Mouse (Mus musculus): Measurements from ENCODE around the gene Lxn. TPM values are rescaled to one million over a fixed set of nuclear protein-coding genes. Genes with fewer than 3 reads are reported as not detected.
A peak's percentile ranks its signal among the peaks of the same experiment; 100 is the strongest.

Lxn gene
- polyA plus RNA-seq, 1 experiment from 2014 or later: 68.8 TPM

DNA sequence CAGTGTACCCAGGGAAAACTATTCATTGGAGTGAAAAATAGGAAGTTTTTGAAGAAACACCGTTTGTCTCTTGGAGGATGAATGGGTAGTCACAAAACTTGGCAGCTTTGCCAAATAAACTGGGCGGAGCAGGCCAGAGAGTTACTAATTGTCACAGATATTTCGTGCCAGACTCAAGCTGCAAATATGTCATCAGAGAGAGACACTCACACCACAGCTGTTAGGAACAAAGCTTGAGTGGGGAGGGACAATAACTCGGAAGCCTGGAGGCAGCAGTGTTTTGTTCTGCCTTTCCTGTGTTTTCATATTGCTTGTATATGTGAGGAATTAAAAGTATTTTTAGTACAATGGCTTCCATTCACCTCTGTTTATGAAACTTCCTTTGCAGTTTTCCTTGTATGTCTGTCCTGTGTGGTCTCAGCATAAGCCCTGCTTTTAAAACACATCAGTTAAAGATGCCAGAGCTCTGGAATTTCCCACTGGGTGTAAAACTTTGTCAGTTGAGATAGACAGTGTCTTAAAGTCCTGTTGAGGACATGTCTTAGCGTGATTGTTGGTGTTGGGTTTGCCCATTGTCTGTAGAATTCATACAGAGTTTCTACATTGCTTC lies 13.0 kb downstream of the Lxn start:
- H3K36me3 ChIP-seq: peaks cover 81% of the 10 kb centered on the region

GRCm38 (mm10) chr3:67449660-67450059 lies 14.1 kb downstream of the Lxn start:
- Histone ChIP-seq H3K36me3 (peaks cover 77% of the 10 kb centered on the region), H3K4me1 (replicated peaks) (no peaks in the 10 kb centered on the region), H3K27me3 (no peaks in the 10 kb centered on the region), H3K27ac (no peak overlapping the region), H3K4me3 (no peak overlapping the region), H3K4me2 (no peak overlapping the region), H3K9ac (no peak overlapping the region), H3K9me3 (replicated peaks) (no peaks in the 10 kb centered on the region)
- WGBS: 90% methylated on average over 21 of the region's 21 CpGs
- ATAC-seq (replicated peaks; ENCODE audit: insufficient number of reproducible peaks, insufficient read depth, low FRiP score, low read depth): no peak

More for the DNA sequence above, 13.0 kb downstream of the Lxn start:
- 73% methylated on average over 5 of the region's 5 CpGs for WGBS
- H3K9ac ChIP-seq: no peak overlapping the region
- H3K9me3 ChIP-seq (replicated peaks): no peaks in the 10 kb centered on the region
- no peaks in the 10 kb centered on the region for H3K27me3 ChIP-seq
- H3K4me1 ChIP-seq (replicated peaks): no peaks in the 10 kb centered on the region
- no peak overlapping the region for H3K4me2 ChIP-seq
- 0 out of 2 replicates have a peak overlapping the region, but pooled peaks have one; percentile 10 for H3K27ac ChIP-seq
- ATAC-seq (replicated peaks; ENCODE audit: insufficient number of reproducible peaks, insufficient read depth, low FRiP score, low read depth): 0 out of 2 replicates have a peak, but pooled peaks have one; percentile 18
- no peak overlapping the region for H3K4me3 ChIP-seq

- H3K36me3 ChIP-seq: peaks cover 69% of the 10 kb centered on the region
- no peaks in the 10 kb centered on the region for H3K27me3 ChIP-seq
- H3K9me3 ChIP-seq (replicated peaks): no peaks in the 10 kb centered on the region
- no peaks in the 10 kb centered on the region for H3K4me1 ChIP-seq (replicated peaks)
- no peak overlapping the region for H3K27ac ChIP-seq
- no peak overlapping the region for H3K4me2 ChIP-seq
- no peak overlapping the region for H3K9ac ChIP-seq
- no peak overlapping the region for H3K4me3 ChIP-seq
- ATAC-seq (replicated peaks; ENCODE audit: insufficient number of reproducible peaks, insufficient read depth, low FRiP score, low read depth): no peak
- WGBS: 94% methylated on average over 2 of the region's 2 CpGs
These were observed 16.6 kb downstream of the Lxn start for GRCm38 (mm10) chr3:67447143-67447542.

- no peak overlapping the region for H3K9ac ChIP-seq
- peaks cover 58% of the 10 kb centered on the region for H3K36me3 ChIP-seq
- no peak overlapping the region for H3K4me2 ChIP-seq
- no peaks in the 10 kb centered on the region for H3K9me3 ChIP-seq (replicated peaks)
- 93% methylated on average over 6 of the region's 6 CpGs for WGBS
- H3K4me3 ChIP-seq: no peak overlapping the region
- H3K27ac ChIP-seq: no peak overlapping the region
- no peaks in the 10 kb centered on the region for H3K27me3 ChIP-seq
- ATAC-seq (replicated peaks; ENCODE audit: insufficient number of reproducible peaks, insufficient read depth, low FRiP score, low read depth): no peak
- peaks cover 7% of the 10 kb centered on the region for H3K4me1 ChIP-seq (replicated peaks)
These were observed 29.7 kb downstream of the Lxn start for GRCm38 (mm10) chr3:67434011-67434410.

- Histone ChIP-seq H3K36me3 (peaks cover 23% of the 10 kb centered on the region; the same call in 1 of the 2 replicates), H3K4me3 (peak within 1 kb of the TSS; percentile 99), H3K9ac (peak within 1 kb of the TSS; percentile 92), H3K4me2 (peak within 1 kb of the TSS; percentile 73), H3K27me3 (no peaks in the 10 kb centered on the region), H3K27ac (peak within 1 kb of the TSS; percentile 57), H3K4me1 (replicated peaks) (peaks cover 7% of the 10 kb centered on the region), H3K9me3 (replicated peaks) (0 out of 2 replicates have a peak, but pooled peaks cover 7% of the 10 kb centered on the region)
- WGBS: under 1% methylated on average over 24 of the region's 24 CpGs
- ATAC-seq (replicated peaks; ENCODE audit: insufficient number of reproducible peaks, insufficient read depth, low FRiP score, low read depth): peak; percentile 85
These were observed 33.7 kb downstream of the Lxn start, which contains the start of gene Gfm1 for GRCm38 (mm10) chr3:67429999-67430380. TSS of gene Gfm1 (plus strand) at chr3:67430096.

DNA sequence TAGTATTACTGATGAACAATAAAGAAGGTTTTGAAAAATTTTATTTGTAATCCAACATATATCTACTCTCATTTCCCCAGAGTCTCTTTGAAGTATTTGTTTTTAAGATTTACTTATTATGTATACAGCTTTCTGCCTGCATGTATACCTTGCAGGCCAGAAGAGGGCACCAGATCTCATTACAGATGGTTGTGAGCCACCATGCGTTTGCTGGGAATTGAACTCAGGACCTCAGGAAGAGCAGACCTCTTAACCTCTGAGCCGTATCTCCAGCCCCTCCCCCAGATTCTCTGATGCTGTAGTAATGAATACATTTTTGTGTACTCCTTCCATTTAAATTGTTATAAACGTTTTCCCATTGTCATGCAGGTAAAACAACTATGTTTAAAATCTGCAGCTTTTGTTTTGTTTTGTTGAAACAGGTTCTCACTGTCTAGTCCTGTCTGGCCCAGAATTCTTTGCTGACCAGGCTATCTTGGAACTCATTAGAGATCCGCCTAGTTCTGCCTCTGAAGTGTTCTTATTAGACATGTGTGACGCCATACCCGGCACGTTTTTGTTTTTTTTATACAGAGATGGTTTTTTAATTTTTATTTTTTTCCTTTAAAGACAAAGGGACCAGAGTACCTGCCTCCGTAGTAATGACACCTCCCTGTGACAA lies 34.3 kb downstream of the Lxn start:
- Histone ChIP-seq H3K4me3 (peak overlapping the region; percentile 99), H3K27ac (no peak overlapping the region), H3K4me1 (replicated peaks) (peaks cover 7% of the 10 kb centered on the region), H3K9me3 (replicated peaks) (0 out of 2 replicates have a peak, but pooled peaks cover 7% of the 10 kb centered on the region), H3K27me3 (no peaks in the 10 kb centered on the region), H3K4me2 (peak overlapping the region; percentile 73), H3K36me3 (peaks cover 23% of the 10 kb centered on the region; the same call in 1 of the 2 replicates), H3K9ac (peak overlapping the region; percentile 92; the same call in 1 of the 2 replicates)
- ATAC-seq (replicated peaks; ENCODE audit: insufficient number of reproducible peaks, insufficient read depth, low FRiP score, low read depth): no peak
- 34% methylated on average over 8 of the region's 8 CpGs for WGBS

Other genes starting within 250 kb of the Lxn start
- gene Mlf1, start 89.8 kb downstream of the Lxn start, polyA plus RNA-seq (2015; fragmentation: Nextera tagmentation; extraction: Ambion mirVana): 267 and 383 TPM in 2 replicates
- not detected in 2 replicates for gene Gm17402, start 88.8 kb downstream of the Lxn start, polyA plus RNA-seq (2015; fragmentation: Nextera tagmentation; extraction: Ambion mirVana)
- 94.2 and 99.6 TPM in 2 replicates for gene Gfm1, start 33.8 kb downstream of the Lxn start, polyA plus RNA-seq (2015; fragmentation: Nextera tagmentation; extraction: Ambion mirVana)
- 2.5 and 3.5 TPM in 2 replicates for gene Rarres1, start 51.6 kb upstream of the Lxn start, polyA plus RNA-seq (2015; fragmentation: Nextera tagmentation; extraction: Ambion mirVana)
- gene Mfsd1, start 118.8 kb upstream of the Lxn start, polyA plus RNA-seq (2015; fragmentation: Nextera tagmentation; extraction: Ambion mirVana): 33.1 and 37.7 TPM in 2 replicates

Data from heart, embryonic 15.5 days (tissue).